Mouse (Mus musculus) kidney, postnatal 4 days (tissue): ENCODE results near the gene Olfr574.

ENCODE experiments used
- DNase-seq, 2 experiments: peaks; one replicate each; pipeline ENCODE4 v3.0.0; 2021; ENCODE audit warnings: mixed read lengths in 2 of 2

Gene Olfr574

DNA sequence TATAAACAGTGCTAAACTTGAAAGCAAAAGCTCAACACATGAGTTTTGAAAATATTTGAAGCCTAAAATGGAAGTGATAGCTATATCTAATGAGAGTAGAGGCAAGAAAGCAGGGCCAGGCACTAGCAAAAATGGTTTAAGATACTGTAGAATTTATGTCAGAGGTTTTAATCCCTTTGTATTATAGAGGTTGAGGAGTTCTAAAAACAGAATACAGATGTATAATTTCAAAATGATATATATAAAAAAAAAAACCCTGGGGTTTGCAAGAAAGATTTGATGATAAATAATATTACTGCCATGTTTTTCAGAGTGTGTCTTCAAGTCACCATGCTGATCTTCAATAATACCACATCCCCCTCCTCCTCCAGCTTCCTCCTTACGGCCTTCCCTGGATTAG, at the start of gene Olfr574:
TSS of gene Olfr574 (plus strand) at position 301 of the 400 bp plus-strand sequence.
- DNase-seq: no peak

DNA sequence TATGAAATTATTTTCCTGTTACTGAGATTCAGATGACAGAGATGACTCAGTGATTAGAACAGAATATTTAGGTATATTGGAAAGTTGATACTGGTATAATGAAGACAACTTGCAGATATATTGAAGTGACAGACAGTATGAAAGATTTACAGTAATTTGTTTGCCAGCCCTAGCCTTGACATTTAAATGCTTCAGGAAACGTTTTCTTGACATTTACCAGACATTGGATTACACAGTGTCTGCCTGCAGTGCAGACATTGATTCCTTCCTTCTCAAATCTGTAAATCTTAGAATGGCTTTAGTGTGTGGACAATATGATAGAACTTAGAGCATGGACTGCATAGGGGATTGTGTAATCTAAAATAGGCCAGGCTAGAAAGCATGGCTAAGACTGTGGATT, 33.0 kb upstream of the Olfr574 start:
- no peak for DNase-seq

DNA sequence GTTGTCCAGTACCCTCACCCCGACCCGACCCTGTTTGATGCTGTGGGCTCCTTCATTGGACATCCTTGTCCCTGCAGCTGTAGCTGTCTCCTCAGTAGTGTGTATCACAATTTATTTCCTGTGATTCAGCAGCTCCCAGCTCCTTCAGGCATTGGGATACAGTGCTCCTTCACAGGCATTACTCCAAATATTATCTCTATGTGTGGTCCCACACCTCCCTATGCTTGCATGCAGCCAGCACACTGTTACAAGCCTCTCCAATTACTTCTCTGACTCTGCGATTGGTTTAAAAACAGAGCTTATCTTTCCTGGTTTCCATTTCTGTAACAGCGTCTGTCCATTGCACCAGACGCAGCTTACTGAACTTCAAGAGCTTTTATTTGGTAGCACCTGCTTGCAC, 31.9 kb upstream of the Olfr574 start:
- no peak for DNase-seq

DNA sequence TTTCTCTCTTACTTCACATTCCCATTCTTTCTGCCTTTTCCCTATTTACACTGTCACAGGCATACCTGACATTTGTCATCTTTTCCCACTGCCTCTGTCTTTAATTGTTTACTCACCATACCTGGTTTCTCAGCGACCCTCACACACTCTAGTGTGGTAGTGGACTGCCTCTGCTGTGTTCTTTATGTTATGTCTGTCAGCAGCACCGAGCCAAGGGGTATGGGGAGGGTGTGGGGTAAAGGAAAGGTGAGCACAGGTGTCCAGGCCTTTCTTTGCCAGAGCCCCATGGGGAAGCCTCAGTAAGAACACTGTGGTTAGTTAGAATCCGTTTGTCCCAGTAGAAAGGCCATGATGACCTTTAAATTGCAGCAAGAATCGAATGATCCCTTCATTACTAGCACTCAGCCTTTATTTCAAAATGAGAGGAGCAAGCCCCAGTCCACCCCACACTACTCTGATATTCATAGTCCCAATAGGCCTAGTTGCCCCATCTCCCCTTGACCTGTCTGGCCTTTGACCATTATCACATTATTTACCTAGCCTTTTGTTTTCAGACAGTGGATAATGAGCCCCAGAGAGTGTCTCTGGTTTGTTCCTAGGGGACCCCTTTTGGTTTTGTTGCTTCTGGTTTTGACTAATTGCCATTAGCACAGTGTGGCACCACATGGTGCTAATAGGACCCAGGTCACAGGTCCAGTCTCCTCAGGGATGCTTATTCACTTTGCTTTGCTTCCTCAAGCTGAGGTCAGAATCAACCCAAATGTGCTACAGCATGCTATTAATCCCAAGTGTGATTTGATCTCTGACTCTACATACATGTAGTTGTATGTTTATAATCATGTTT, 31.0 kb upstream of the Olfr574 start, which contains the start of gene Olfr571:
TSS of gene Olfr571 (minus strand) at position 505 of the 844 bp plus-strand sequence.
- DNase-seq: no peak

DNA sequence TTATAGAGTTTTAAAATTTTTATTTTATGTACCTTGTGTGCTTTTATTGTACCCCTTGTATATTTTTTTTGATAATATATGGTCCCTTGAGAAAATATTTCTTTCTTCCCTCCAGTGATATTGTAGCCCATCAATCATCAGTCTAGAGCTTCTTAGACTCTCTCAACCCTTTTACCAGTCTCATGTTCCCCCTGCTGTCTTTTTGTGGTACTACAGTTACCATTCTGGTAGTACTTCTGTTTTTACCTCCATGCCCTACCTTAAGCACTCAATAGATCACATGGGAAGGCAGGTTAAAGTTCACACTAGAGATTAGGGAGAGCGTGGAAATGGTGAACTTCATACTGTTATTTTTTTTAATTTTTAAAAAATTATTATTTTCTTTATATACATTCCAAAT, 28.6 kb upstream of the Olfr574 start:
- no peak for DNase-seq

DNA sequence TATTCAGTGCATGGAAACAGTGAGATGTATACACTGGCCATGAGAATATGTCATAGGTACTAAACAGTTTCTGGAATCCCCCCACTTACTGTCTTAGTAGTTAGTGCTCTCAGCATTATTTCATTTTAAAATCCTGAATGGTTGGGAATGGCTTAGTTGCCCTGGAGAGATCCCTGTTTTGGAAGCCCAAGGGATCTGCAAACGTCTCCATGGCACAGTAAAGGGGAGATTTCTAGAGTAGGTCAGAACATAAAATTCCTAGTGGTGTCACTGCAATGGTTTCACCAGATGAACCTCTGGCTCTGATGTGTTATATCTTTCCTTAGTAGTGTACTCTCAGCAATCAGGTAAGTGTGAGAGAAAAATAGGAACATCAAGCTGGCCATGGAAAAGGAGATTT, 24.2 kb upstream of the Olfr574 start, which contains the start of gene Olfr572:
TSS of gene Olfr572 (plus strand) at position 301 of the 400 bp plus-strand sequence.
- DNase-seq: no peak

DNA sequence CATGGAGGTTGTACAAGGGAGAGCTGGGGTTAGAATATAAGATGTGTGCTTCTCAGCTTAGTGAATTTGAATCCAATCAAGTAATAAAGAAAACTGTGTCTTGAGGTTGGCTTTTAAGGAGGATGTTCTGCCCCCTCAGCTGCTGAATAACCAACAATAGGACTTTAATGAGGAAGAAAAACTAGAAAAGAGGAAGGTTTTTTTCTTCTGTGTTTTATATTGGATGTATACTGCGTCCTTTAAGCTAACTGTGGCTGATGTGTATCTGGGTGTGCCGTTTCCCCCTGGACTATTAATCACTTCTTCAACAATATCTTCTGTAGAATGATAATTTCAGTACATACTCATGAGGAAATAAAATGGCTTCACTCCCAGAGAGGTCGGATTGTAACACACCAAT, 21.2 kb upstream of the Olfr574 start:
- no peak for DNase-seq

DNA sequence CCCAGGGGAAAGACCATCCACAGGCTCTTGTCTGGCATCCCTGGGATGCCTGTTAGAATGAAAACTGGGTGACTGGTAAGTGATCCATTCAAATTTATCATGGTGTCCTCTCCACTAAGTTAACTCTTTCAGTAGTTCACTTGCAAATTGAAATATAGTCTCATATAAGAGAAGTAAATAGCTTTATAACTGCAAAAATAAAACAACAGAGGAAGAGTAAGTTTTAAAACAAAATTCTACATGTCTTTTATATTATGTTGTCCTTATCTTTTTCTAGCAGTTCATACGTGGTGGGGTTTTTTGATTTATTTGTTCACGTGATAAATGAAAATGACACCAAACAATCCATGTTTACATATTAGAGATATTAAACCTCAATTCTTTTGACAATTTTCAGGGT, 5.8 kb upstream of the Olfr574 start, which contains the start of gene Olfr573-ps1:
TSS of gene Olfr573-ps1 (minus strand) at position 101 of the 400 bp plus-strand sequence.
- DNase-seq: no peak

DNA sequence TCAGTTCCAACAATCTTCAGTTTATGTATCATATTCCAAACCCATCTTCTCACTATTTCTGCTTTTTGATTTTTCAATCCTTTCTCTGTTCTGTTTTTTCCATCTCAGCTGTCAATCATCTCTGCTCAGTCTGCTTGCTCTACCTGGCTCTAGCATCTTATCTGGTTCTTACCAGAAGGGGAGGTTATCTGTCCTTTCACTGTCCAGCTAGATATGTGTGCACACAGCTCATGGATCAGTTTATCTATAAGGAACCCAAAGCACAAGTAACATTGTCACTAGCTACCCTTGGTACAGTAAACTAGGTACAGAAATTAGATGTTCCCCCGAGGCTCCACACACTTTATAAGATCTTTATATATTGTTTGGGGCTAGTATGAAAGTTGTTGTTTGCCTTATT, 4.8 kb upstream of the Olfr574 start:
- DNase-seq: no peak

DNA sequence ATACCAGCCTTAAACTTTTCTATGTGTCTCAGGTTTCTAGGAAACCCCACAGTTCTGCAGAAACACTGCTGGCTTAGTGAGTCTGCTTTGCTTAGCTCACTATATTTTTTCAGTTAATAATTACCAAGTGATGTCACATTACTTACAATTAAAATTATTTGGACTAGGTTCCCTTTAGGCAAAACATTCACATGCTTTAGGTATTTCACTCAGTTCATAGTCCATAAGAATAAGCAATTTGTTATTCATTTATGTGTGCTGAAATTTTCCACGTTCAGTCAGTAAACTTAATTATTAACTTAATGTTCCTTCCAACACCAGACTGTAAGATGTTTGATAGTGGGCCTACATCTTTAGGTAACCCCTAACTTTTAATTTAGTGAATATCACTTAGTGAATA, 2.5 kb downstream of the Olfr574 start:
- no peak for DNase-seq

DNA sequence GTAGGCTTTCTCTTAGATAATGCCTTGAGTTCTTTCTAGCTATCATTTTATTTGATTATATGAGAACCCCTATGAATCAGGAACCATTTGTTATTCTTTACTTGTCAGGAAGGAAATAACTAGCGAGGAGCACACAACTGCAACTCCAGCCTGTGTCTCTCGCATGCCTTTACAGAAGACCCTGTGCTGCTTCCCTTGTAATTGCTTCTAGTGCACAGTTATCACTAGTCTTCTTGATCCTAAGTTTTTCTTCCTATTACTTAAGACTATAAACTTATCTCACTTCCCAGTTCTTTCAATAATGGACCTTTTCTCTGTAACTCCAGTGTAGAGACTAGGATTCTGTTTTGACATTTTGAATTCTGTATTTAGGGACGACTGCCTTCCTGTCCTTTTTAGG, 9.9 kb downstream of the Olfr574 start:
- DNase-seq: no peak

DNA sequence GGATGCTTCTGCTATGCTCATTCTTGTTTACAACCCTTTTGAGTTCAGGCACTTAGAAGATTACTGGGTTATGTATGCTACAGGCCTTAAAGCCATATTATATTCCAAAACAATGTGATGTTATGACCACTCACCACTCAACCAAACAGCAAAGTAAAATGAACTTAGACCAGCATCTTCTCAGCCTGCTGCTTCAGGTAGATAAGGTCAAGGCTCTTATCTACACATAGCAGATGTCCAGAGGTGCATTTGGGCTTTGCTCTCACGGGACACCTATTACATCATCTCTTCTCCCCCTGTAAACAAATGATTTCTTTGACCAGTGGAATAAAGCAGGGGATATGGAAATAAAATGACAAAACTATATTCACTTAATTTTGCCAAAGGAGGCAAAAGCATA, 10.3 kb downstream of the Olfr574 start, which contains the start of gene Olfr575:
TSS of gene Olfr575 (minus strand) at position 183 of the 400 bp plus-strand sequence.
- no peak for DNase-seq

DNA sequence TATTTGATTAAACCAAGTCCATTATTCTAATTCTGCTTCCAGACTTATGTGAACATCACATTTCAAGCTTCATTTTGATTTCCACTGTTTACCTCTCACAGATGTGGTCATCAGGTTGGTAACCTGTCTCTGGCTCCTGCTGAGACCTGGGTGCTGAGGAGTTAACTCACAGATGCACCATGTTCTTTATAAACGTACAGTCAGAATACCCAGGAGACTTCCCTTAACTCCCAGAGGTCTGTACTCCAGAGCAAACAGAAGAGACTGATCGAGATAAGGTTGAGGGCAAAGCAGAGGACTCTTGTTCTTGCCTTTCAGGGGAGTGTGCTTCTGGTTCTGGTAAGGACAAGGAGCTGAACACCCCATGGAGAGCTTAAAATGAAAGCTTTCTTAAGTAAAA, 14.1 kb downstream of the Olfr574 start, which contains the start of gene Olfr576:
TSS of gene Olfr576 (plus strand) at position 301 of the 400 bp plus-strand sequence.
- DNase-seq: no peak

DNA sequence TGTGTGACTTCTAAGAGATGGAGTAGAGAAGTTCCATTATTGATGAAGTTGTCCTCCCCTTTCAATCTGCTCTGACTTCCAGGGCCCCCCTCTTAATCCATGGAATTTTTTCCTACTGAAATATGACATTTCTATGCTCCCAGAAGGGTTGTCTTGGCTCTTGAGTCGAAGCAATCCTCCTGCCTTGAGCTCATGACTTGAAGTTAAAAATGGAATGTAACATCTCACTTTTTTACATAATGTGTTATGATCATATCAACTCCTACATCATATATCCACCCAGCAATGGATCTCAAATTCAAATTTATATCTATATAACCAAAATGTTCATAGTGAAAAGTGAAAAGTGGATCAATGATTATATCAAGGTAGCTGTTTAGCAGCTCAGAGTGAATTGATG, 26.1 kb downstream of the Olfr574 start:
- no peak for DNase-seq

DNA sequence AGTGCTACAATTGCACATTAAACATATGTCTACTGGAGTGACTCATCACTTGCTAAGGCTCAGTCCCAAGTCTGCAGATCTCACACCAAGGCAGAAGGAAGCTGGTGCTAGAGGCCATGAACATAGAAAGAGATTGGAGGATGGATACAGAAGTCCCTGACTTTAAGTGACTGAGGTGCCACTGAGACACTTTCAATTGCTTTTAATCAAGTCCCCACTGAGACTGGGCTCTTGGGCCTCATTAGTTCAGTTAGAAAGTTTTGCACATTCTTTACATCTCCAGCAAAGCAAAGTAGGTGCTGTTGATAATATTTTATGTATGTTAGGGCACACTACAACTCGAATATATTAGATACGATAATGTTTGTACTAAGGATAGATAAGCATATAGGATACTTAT, 27.6 kb downstream of the Olfr574 start, which contains the start of gene Olfr577:
TSS of gene Olfr577 (minus strand) at position 101 of the 400 bp plus-strand sequence.
- no peak for DNase-seq

DNA sequence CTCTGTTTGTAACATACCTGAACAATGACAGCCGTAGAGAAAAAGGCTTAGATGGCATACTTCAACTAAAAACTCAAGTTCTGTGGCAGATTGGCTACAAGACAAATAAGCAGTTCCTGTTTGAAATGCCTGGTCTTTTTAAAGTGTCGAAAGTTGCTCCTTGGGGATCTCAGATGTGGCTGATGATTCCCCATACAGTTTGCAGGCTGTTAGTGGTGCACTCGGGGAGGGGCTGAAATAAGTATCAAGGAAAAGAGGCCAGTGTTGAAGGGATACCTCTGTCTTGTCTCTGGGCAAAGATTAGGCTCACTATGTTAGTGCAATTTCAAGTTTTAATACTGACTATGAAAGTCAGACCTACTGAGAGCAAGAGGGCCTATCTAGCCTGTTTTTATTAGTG, 41.0 kb downstream of the Olfr574 start, which contains the start of gene Olfr578:
TSS of gene Olfr578 (minus strand) at position 101 of the 400 bp plus-strand sequence.
- no peak for DNase-seq
